Mouse (Mus musculus) cortical plate, adult 2 months (tissue): ENCODE measurements at regions not wholly inside any gene's neighbourhood (a gene's known extent, or its start where the extent isn't known, plus 50 kb on each side); places are given as distances from the start of the nearest gene placed in this dataset.

Source experiments
- CTCF ChIP-seq: fragments of 200-500 bp; IDR thresholded peaks from 2 replicates; pipeline ENCODE4 v1.5.1; 2011; ENCODE audit warnings: mild to moderate bottlenecking, control low read depth, low read length; ENCODE audit not compliant: insufficient read depth; ENCODE audit errors: extremely low read depth
- POLR2A ChIP-seq: fragments of 200-500 bp; IDR thresholded peaks from 2 replicates; pipeline ENCODE4 v1.6.1; 2011; ENCODE audit warnings: mild to moderate bottlenecking, low read length, control low read depth; ENCODE audit not compliant: insufficient read depth; ENCODE audit errors: extremely low read depth

GRCm38 (mm10) chr16:74718154-74718553 lies 306.5 kb upstream of the Robo2 start:
- TF ChIP-seq CTCF: no peak
- TF ChIP-seq POLR2A: no peak
